In genomic region chr1:72253881-72254491, GRCm38 (mm10) we compare ENCODE assay signal across 8 mouse cellular contexts. TPM values are rescaled to one million over a fixed set of nuclear protein-coding genes. Genes with fewer than 3 reads are reported as not detected.
A peak's percentile ranks its signal among the peaks of the same experiment; 100 is the strongest.
DNase-seq lines count a peak whose midpoint lies in the region; ATAC-seq lines count a peak whose summit lies in the region.

No protein-coding gene starts in this region.

- H3K4me3 ChIP-seq in forebrain, embryonic 16.5 days (replicated peaks; ENCODE audit: low read length): peak overlapping the region; percentile 51
- H3K4me3 ChIP-seq in liver, embryonic 16.5 days (ENCODE audit: low read depth, low read length): peak overlapping the region; percentile 54
- peak overlapping the region; percentile 54 for H3K4me3 ChIP-seq in stomach, embryonic 16.5 days (replicated peaks; ENCODE audit: low read length)

- H3K9ac ChIP-seq in forebrain, embryonic 16.5 days (replicated peaks; ENCODE audit: low read depth, low read length): peak overlapping the region; percentile 68; the same call in 1 of the 2 replicates
- H3K9ac ChIP-seq in liver, embryonic 16.5 days (ENCODE audit: low read depth, low read length): peak overlapping the region; percentile 60; the same call in 1 of the 2 replicates
- peak overlapping the region; percentile 69 for H3K9ac ChIP-seq in stomach, embryonic 16.5 days (ENCODE audit: low read length)

- peak overlapping the region; percentile 90 for H3K27ac ChIP-seq in forebrain, embryonic 16.5 days (ENCODE audit: low read length)
- H3K27ac ChIP-seq in liver, embryonic 16.5 days (ENCODE audit: low read length): no peak overlapping the region
- peak overlapping the region; percentile 93; the same call in 1 of the 2 replicates for H3K27ac ChIP-seq in stomach, embryonic 16.5 days (ENCODE audit: low read length)

- H3K9me3 ChIP-seq in forebrain, embryonic 16.5 days (ENCODE audit: control insufficient read depth, low read length): no peaks in the 10 kb centered on the region
- no peaks in the 10 kb centered on the region for H3K9me3 ChIP-seq in liver, embryonic 16.5 days (replicated peaks; ENCODE audit: control insufficient read depth, low read length)
- no peaks in the 10 kb centered on the region for H3K9me3 ChIP-seq in stomach, embryonic 16.5 days (replicated peaks; ENCODE audit: control insufficient read depth, low read length)

- peak; percentile 24; the same call in 1 of the 2 replicates for ATAC-seq in forebrain, embryonic 16.5 days
- no peak for ATAC-seq in liver, embryonic 16.5 days (ENCODE audit: low read depth)
- ATAC-seq in stomach, embryonic 16.5 days (ENCODE audit: insufficient read depth, low FRiP score): no peak

- peak overlapping the region; percentile 80 for H3K4me2 ChIP-seq in forebrain, embryonic 16.5 days (ENCODE audit: low read length)
- H3K4me2 ChIP-seq in liver, embryonic 16.5 days (ENCODE audit: low read depth, low read length): peak overlapping the region; percentile 83
- H3K4me2 ChIP-seq in stomach, embryonic 16.5 days (ENCODE audit: low read depth, low read length): peak overlapping the region; percentile 84

- peaks cover 18% of the 10 kb centered on the region for H3K4me1 ChIP-seq in forebrain, embryonic 16.5 days (replicated peaks; ENCODE audit: control insufficient read depth, insufficient read depth, low read length)
- H3K4me1 ChIP-seq in liver, embryonic 16.5 days (ENCODE audit: control insufficient read depth, low read depth, low read length): peaks cover 23% of the 10 kb centered on the region
- peaks cover 13% of the 10 kb centered on the region for H3K4me1 ChIP-seq in stomach, embryonic 16.5 days (ENCODE audit: control insufficient read depth, insufficient read depth, low read length)

- 35% methylated on average over 11 of the region's 11 CpGs for WGBS in forebrain, embryonic 16.5 days
- 25% methylated on average over 11 of the region's 11 CpGs for WGBS in liver, embryonic 16.5 days (ENCODE audit: insufficient replicate concordance)
- WGBS in stomach, embryonic 16.5 days: 27% methylated on average over 11 of the region's 11 CpGs

- no peaks in the 10 kb centered on the region for H3K36me3 ChIP-seq in forebrain, embryonic 16.5 days (ENCODE audit: control insufficient read depth, insufficient read depth)
- no peaks in the 10 kb centered on the region for H3K36me3 ChIP-seq in liver, embryonic 16.5 days (ENCODE audit: control insufficient read depth, insufficient read depth)
- no peaks in the 10 kb centered on the region for H3K36me3 ChIP-seq in stomach, embryonic 16.5 days (ENCODE audit: control insufficient read depth, insufficient read depth, low read length)

- no peaks in the 10 kb centered on the region for H3K27me3 ChIP-seq in forebrain, embryonic 16.5 days (replicated peaks; ENCODE audit: control insufficient read depth, insufficient read depth, low read length)
- H3K27me3 ChIP-seq in liver, embryonic 16.5 days (ENCODE audit: control insufficient read depth, insufficient read depth, low read depth, low read length): no peaks in the 10 kb centered on the region
- no peaks in the 10 kb centered on the region for H3K27me3 ChIP-seq in stomach, embryonic 16.5 days (ENCODE audit: control insufficient read depth, insufficient read depth, low read length)

- DNase-seq in embryo, embryonic 10 days (ENCODE audit: low spot score): peak; percentile 29
- DNase-seq in embryo, embryonic 9.5 days (ENCODE audit: extremely low spot score): no peak
- peak; percentile 13 for DNase-seq in right cerebral cortex, adult 18-20 months
- no peak for DNase-seq in right cerebral cortex, postnatal 14 days
- DNase-seq in frontal cortex, postnatal 25 days (ENCODE audit: low spot score in 2 of 2): no peak

RNA-seq across cellular contexts. Expression of gene Pecr, which starts 30.1 kb away (rescaled TPM):
- 9.7 and 11.2 TPM in 2 replicates for polyA plus RNA-seq in forebrain, embryonic 16.5 days (2015; fragmentation: Nextera tagmentation; extraction: Ambion mirVana)
- polyA plus RNA-seq in liver, embryonic 16.5 days (2015; fragmentation: Nextera tagmentation; extraction: Ambion mirVana): 75.9 and 84.2 TPM in 2 replicates
- 48.1 and 52.0 TPM in 2 replicates for polyA plus RNA-seq in stomach, embryonic 16.5 days (2015; fragmentation: Nextera tagmentation; extraction: Ambion mirVana)

RNA-seq across cellular contexts. Expression of gene Tmem169, which starts 30.2 kb away (rescaled TPM):
- 32.8 and 39.8 TPM in 2 replicates for polyA plus RNA-seq in forebrain, embryonic 16.5 days (2015; fragmentation: Nextera tagmentation; extraction: Ambion mirVana)
- polyA plus RNA-seq in liver, embryonic 16.5 days (2015; fragmentation: Nextera tagmentation; extraction: Ambion mirVana): 0.45 and 0.72 TPM in 2 replicates
- polyA plus RNA-seq in stomach, embryonic 16.5 days (2015; fragmentation: Nextera tagmentation; extraction: Ambion mirVana): 2.2 and 2.6 TPM in 2 replicates

RNA-seq across cellular contexts. Expression of gene Mreg, which starts 41.9 kb away (rescaled TPM):
- polyA plus RNA-seq in forebrain, embryonic 16.5 days (2015; fragmentation: Nextera tagmentation; extraction: Ambion mirVana): 0.96 and 1.0 TPM in 2 replicates
- 8.0 and 8.1 TPM in 2 replicates for polyA plus RNA-seq in liver, embryonic 16.5 days (2015; fragmentation: Nextera tagmentation; extraction: Ambion mirVana)
- 12.4 and 14.4 TPM in 2 replicates for polyA plus RNA-seq in stomach, embryonic 16.5 days (2015; fragmentation: Nextera tagmentation; extraction: Ambion mirVana)

RNA-seq across cellular contexts. Expression of gene Xrcc5, which starts 53.2 kb away (rescaled TPM):
- polyA plus RNA-seq in forebrain, embryonic 16.5 days (2015; fragmentation: Nextera tagmentation; extraction: Ambion mirVana): 23.8 and 29.2 TPM in 2 replicates
- 14.0 and 14.9 TPM in 2 replicates for polyA plus RNA-seq in liver, embryonic 16.5 days (2015; fragmentation: Nextera tagmentation; extraction: Ambion mirVana)
- polyA plus RNA-seq in stomach, embryonic 16.5 days (2015; fragmentation: Nextera tagmentation; extraction: Ambion mirVana): 35.0 and 37.5 TPM in 2 replicates

Comparison
In these comparisons a context has a peak if more than half of its experiments do, and no peak if none do; other contexts are left out.
1. DNase-seq: peak in embryo, embryonic 10 days (single experiment) and right cerebral cortex, adult 18-20 months (single experiment); none in embryo, embryonic 9.5 days (single experiment), right cerebral cortex, postnatal 14 days (single experiment) and frontal cortex, postnatal 25 days (0 of 2).
2. Peak in every context shown above with its lines, with median percentiles within 50 percentile points of each other: H3K4me2 ChIP-seq, H3K4me3 ChIP-seq and H3K9ac ChIP-seq.